Mouse (Mus musculus) bone marrow, adult 2 months (tissue): ENCODE results near the gene Efhb. TPM values are rescaled to one million over a fixed set of nuclear protein-coding genes. Genes with fewer than 3 reads are reported as not detected.
A peak's percentile ranks its signal among the peaks of the same experiment; 100 is the strongest.

ENCODE experiments used
- H3K27ac ChIP-seq: fragments of 200-500 bp; 2 replicates; pipeline ENCODE4 v1.5.1; 2012; ENCODE audit warnings: low read depth, mild to moderate bottlenecking, control low read depth, inconsistent platforms, low read length; ENCODE audit not compliant: control insufficient read depth, poor library complexity, insufficient read depth
- H3K4me1 ChIP-seq: fragments of 200-500 bp; 2 replicates; pipeline ENCODE4 v1.6.1; 2011; ENCODE audit warnings: low read length; ENCODE audit not compliant: control insufficient read depth, insufficient read depth
- H3K4me3 ChIP-seq: fragments of 200-500 bp; replicated peaks from 2 replicates; pipeline ENCODE3; 2011; ENCODE audit warnings: mild to moderate bottlenecking, low read depth, low read length, control low read depth; ENCODE audit not compliant: control insufficient read depth
- CTCF ChIP-seq: fragments of 200-500 bp; IDR thresholded peaks from 2 replicates; pipeline ENCODE4 v1.5.1; 2011; ENCODE audit warnings: low read length, control low read depth; ENCODE audit not compliant: control insufficient read depth, insufficient read depth
- POLR2A ChIP-seq: fragments of 200-500 bp; IDR thresholded peaks from 2 replicates; pipeline ENCODE4 v1.6.1; 2011; ENCODE audit warnings: low read depth, mild to moderate bottlenecking, control low read depth, low read length, borderline replicate concordance; ENCODE audit not compliant: control insufficient read depth
- WGBS: fragments of 180-500 bp; shearing (Covaris S2); methylation state at CpG from one replicate; pipeline ENCODE4 v1.1.7; 2018; 5-methylcytosine and 5-hydroxymethylcytosine counted together
- polyA plus RNA-seq: library from polyadenylated mRNA; stranded (reverse); fragments of >200 nt; gene quantifications from 2 replicates; pipeline ENCODE4 v1.2.4, GENCODE M21; 2011; ENCODE audit warnings: low replicate concordance; ENCODE audit not compliant: missing spikeins, insufficient read depth, insufficient read length

The Efhb gene
- polyA plus RNA-seq, 1 experiment = not detected

DNA sequence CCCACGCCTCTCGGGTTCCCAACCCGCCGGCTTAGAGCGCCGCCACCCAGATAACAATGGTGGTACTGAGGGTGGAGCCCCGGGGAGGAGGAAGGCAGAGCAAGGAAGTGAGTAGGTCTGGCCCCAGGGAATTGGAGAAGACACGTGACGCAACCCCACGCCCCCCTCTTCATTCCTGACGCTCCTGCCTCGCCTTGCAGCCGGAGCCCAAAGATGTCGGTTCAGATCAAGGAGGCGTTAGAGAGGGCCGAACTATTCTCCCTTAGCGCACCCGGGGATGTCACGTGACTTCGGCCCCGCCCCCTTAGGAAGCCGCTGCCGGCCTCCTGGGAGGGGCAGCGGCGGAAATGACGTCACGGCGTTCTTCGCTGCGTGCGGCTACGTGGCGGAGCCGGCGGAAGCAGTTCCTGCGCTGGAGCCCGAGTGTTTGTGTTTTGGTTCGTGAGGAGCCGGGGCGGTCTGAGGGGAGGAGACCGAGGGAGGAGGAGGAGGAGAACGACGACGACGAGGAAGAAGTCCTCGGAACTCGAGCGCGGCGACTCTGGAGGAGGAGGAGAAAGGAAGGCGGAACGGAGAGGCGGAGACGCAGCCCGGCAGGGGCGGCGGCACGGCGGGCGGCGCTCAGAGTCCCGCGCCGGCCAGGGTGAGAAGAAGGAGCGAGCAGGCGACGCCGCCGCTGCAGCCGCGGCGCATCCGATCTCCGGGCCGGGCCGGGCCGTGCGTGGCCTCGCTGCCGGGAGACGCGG is 15.9 kb upstream of the Efhb start, which contains the start of gene Rab5a:
Gene Rab5a (plus strand): TSS at position 377 of the 746 bp plus-strand sequence.
- H3K4me3 ChIP-seq = peak within 1 kb of the TSS; percentile 82
- H3K4me1 ChIP-seq = peaks cover 2% of the 10 kb centered on the region
- TF ChIP-seq CTCF (no peak), POLR2A (peak; percentile 78)
- peak within 1 kb of the TSS; percentile 99 for H3K27ac ChIP-seq
- under 1% methylated on average over 77 of the region's 82 CpGs for WGBS

- no peak for TF ChIP-seq CTCF
- TF ChIP-seq POLR2A = no peak
- 16% methylated on average over 15 of the region's 15 CpGs for WGBS
Observed at GRCm38 (mm10) chr17:53478066-53478857, 15.1 kb upstream of the Efhb start.

GRCm38 (mm10) chr17:53468697-53469096 is 5.6 kb upstream of the Efhb start:
- TF ChIP-seq CTCF = no peak
- no peak for TF ChIP-seq POLR2A
- H3K4me3 ChIP-seq = no peak overlapping the region
- no peak overlapping the region for H3K27ac ChIP-seq
- H3K4me1 ChIP-seq = no peaks in the 10 kb centered on the region; the same call in 1 of the 2 replicates

More at GRCm38 (mm10) chr17:53478066-53478857, 15.1 kb upstream of the Efhb start:
- Histone ChIP-seq H3K4me3 (peak overlapping the region; percentile 82), H3K4me1 (peaks cover 2% of the 10 kb centered on the region), H3K27ac (peak overlapping the region; percentile 99)

DNA sequence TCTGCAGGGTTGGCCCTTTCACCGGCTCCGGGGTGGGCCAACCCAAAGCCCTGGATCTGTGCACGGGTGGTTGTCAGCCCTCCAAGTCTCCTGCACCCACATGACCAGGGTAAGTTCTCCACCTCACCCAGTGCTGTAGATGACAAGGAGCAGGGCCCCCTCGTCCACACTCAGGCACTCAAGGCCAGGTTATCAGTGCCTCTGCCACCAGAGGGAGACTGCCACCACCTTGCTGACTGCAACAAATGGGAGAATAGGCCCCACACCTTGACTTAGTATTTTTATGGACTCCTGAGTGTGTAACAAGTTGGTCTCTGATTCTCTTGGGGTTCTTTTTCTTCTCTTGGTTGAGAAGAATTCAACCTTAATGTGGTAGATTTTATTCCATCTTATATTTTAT is 2.4 kb upstream of the Efhb start:
- H3K27ac ChIP-seq = no peak overlapping the region
- peak; percentile 53; the same call in 1 of the 2 replicates for TF ChIP-seq CTCF
- no peak for TF ChIP-seq POLR2A
- H3K4me1 ChIP-seq = no peaks in the 10 kb centered on the region; the same call in 1 of the 2 replicates
- H3K4me3 ChIP-seq = no peak overlapping the region
- 53% methylated on average over 4 of the region's 4 CpGs for WGBS

GRCm38 (mm10) chr17:53463496-53463840 is 347 bp upstream of the Efhb start:
- 14% methylated on average over 8 of the region's 9 CpGs for WGBS
- TF ChIP-seq CTCF (no peak), POLR2A (no peak)
- H3K27ac ChIP-seq = no peak overlapping the region
- no peaks in the 10 kb centered on the region; the same call in 1 of the 2 replicates for H3K4me1 ChIP-seq
- H3K4me3 ChIP-seq = no peak overlapping the region

GRCm38 (mm10) chr17:53456742-53457141 is 6.4 kb downstream of the Efhb start:
- no peaks in the 10 kb centered on the region for H3K4me1 ChIP-seq
- TF ChIP-seq CTCF (no peak), POLR2A (no peak)
- H3K27ac ChIP-seq = no peak overlapping the region
- H3K4me3 ChIP-seq = no peak overlapping the region
- 34% methylated on average over 1 of the region's 1 CpGs for WGBS

GRCm38 (mm10) chr17:53456152-53456551 is 7.0 kb downstream of the Efhb start:
- Histone ChIP-seq H3K4me1 (no peaks in the 10 kb centered on the region), H3K4me3 (no peak overlapping the region), H3K27ac (no peak overlapping the region)
- WGBS = 83% methylated on average over 2 of the region's 2 CpGs
- no peak for TF ChIP-seq POLR2A
- no peak for TF ChIP-seq CTCF

GRCm38 (mm10) chr17:53402689-53403306 is 60.3 kb downstream of the Efhb start:
- Histone ChIP-seq H3K4me3 (no peak overlapping the region), H3K27ac (no peak overlapping the region), H3K4me1 (no peaks in the 10 kb centered on the region)
- TF ChIP-seq POLR2A (no peak), CTCF (no peak)
- 28% methylated on average over 10 of the region's 10 CpGs for WGBS
